Mouse (Mus musculus) embryonic facial prominence, embryonic 15.5 days (tissue): ENCODE measurements at regions not wholly inside any gene's neighbourhood (a gene's known extent, or its start where the extent isn't known, plus 50 kb on each side); places are given as distances from the start of the nearest gene placed in this dataset.

ENCODE experiments used
- ATAC-seq: fragments of 200-750 bp; cut with Nextera tagmentation; 2 replicates; pipeline ENCODE4 v1.8.0; 2017; ENCODE audit warnings: low read depth, moderate TSS enrichment; ENCODE audit not compliant: insufficient number of reproducible peaks, low FRiP score, low TSS enrichment
- H3K27ac ChIP-seq: fragments of 300-500 bp; sonication (generic); replicated peaks from 2 replicates; pipeline ENCODE4 v1.5.1; 2015; ENCODE audit warnings: mild to moderate bottlenecking, inconsistent platforms
- H3K27me3 ChIP-seq: fragments of 300-500 bp; sonication (generic); 2 replicates; pipeline ENCODE4 v1.6.1; 2015; ENCODE audit warnings: inconsistent platforms
- H3K36me3 ChIP-seq: fragments of 300-500 bp; sonication (generic); 2 replicates; pipeline ENCODE4 v1.6.1; 2015; ENCODE audit warnings: mild to moderate bottlenecking, inconsistent platforms
- H3K4me1 ChIP-seq: fragments of 300-500 bp; sonication (generic); 2 replicates; pipeline ENCODE4 v1.6.1; 2015; ENCODE audit warnings: inconsistent platforms
- H3K4me2 ChIP-seq: fragments of 300-500 bp; sonication (generic); replicated peaks from 2 replicates; pipeline ENCODE4 v1.6.1; 2015; ENCODE audit warnings: mild to moderate bottlenecking, inconsistent platforms
- H3K4me3 ChIP-seq: fragments of 300-500 bp; sonication (generic); replicated peaks from 2 replicates; pipeline ENCODE4 v1.5.1; 2015; ENCODE audit warnings: mild to moderate bottlenecking, inconsistent platforms
- H3K9ac ChIP-seq: fragments of 300-500 bp; sonication (generic); 2 replicates; pipeline ENCODE4 v1.6.1; 2015; ENCODE audit warnings: inconsistent platforms
- H3K9me3 ChIP-seq: fragments of 300-500 bp; sonication (generic); replicated peaks from 2 replicates; pipeline ENCODE4 v1.6.1; 2016; ENCODE audit warnings: inconsistent platforms
- WGBS: fragments of 180-500 bp; shearing (Covaris S2); methylation state at CpG from one replicate; pipeline ENCODE4 v1.1.7; 2015; 5-methylcytosine and 5-hydroxymethylcytosine counted together

DNA sequence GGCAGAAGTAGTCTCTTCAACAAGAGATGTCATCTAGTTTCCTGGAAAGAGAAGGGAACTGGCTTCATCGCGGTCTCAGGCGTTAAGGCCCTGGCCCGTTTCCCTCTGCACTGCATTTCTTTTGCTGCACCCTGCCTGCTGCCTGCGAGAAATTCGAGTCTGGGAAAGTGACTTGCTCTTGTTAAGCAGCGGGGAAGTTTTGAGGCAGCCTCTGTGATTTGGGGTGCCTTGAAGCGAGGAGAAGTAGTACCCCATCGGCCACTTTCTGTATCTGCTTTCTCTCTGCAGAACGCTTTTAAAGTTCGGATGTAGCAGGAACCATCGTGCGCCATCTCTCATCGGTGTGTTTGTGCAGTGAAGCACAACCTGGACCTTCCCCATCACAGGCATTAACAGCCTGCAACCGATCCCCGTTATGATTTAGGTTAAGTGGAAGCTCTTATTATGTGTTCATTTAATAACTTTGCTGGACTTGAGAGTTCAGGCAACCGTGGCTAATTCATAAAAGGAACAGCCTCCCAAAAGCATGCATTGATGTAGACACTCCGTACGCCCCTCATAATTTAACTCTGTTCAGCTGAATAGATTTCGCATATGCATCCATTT lies 196.1 kb downstream of the Gm19410 start:
- WGBS: 47% methylated on average over 20 of the region's 20 CpGs
- Histone ChIP-seq H3K9ac (no peak overlapping the region), H3K9me3 (no peaks in the 10 kb centered on the region), H3K4me3 (no peak overlapping the region), H3K36me3 (no peaks in the 10 kb centered on the region), H3K4me2 (no peak overlapping the region), H3K27me3 (no peaks in the 10 kb centered on the region), H3K27ac (no peak overlapping the region), H3K4me1 (peaks cover 13% of the 10 kb centered on the region)
- ATAC-seq: no peak

DNA sequence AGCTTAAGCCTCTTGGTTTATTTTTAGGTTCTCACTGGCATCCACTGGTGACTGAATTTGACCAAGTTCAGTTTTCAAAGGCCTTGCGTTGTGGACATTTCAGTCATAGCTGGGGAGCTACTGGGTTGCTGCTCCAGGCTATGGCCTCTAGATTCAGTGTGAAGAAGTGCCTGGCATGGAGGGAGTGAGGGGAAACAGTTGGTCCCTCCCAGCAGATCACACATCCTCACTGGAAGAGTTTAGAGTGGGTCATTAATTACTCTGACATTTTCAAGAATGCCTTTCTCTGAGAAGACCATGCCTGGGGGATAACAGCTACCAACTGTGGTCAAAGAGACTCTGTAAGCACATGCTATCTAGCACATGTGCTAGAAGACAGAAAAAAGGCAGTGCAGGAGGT lies 199.3 kb downstream of the Gm19410 start:
- Histone ChIP-seq H3K4me3 (no peak overlapping the region), H3K9ac (no peak overlapping the region), H3K27ac (no peak overlapping the region), H3K4me1 (peaks cover 9% of the 10 kb centered on the region; the same call in 1 of the 2 replicates), H3K4me2 (no peak overlapping the region), H3K9me3 (no peaks in the 10 kb centered on the region), H3K36me3 (no peaks in the 10 kb centered on the region), H3K27me3 (no peaks in the 10 kb centered on the region)
- no peak for ATAC-seq
- 26% methylated on average over 1 of the region's 1 CpGs for WGBS

DNA sequence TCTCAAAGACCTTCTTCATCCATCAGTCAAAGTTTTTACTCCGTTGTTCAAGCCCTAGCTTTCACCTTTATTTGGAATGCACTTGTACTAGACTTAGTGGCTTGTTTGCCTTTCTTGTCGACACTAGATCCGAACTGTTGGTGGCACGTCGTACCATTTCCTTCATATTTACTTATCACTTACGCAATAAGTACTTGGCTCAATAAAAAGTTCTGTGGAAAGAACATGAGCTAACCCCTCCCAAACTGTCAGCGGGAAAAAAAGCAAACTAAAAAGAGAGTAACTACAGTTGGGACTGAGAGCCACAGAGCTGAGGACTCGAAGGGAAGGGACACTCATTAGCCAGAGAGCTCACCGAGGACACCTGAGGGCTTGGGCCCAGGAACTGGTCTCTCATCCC lies 202.8 kb downstream of the Gm19410 start:
- ATAC-seq: no peak
- no peak overlapping the region for H3K27ac ChIP-seq

DNA sequence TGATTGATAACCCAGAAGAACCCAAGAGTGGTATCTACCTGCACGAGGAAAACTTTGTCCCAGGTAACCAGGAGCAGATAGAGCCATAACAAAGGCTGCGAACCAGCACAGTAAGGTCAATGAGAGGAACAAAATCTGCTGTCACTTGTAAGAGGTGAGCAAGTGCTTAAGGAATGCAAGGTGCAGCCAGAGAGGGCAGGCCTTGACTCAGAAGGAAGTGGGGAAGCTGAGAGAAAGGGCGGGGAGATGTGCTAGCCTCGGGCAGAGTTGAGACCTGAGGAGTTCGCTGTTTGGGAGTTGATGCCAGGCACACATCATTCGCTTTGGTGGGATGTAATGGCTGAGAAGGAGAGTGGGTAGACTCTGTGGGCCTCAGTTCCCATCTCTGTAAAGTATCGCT lies 205.5 kb downstream of the Gm19410 start:
- H3K9ac ChIP-seq: no peak overlapping the region
- ATAC-seq: no peak
- H3K27ac ChIP-seq: no peak overlapping the region
- no peaks in the 10 kb centered on the region for H3K4me1 ChIP-seq
- H3K4me3 ChIP-seq: no peak overlapping the region
- H3K4me2 ChIP-seq: no peak overlapping the region
- no peaks in the 10 kb centered on the region for H3K36me3 ChIP-seq
- WGBS: 63% methylated on average over 7 of the region's 7 CpGs
- H3K27me3 ChIP-seq: no peaks in the 10 kb centered on the region
- no peaks in the 10 kb centered on the region for H3K9me3 ChIP-seq

More for the DNA sequence above, 202.8 kb downstream of the Gm19410 start:
- H3K36me3 ChIP-seq: no peaks in the 10 kb centered on the region
- no peaks in the 10 kb centered on the region for H3K27me3 ChIP-seq
- no peak overlapping the region for H3K4me3 ChIP-seq
- no peaks in the 10 kb centered on the region for H3K9me3 ChIP-seq
- H3K4me1 ChIP-seq: no peaks in the 10 kb centered on the region
- no peak overlapping the region for H3K4me2 ChIP-seq
- no peak overlapping the region for H3K9ac ChIP-seq
- 73% methylated on average over 9 of the region's 9 CpGs for WGBS

DNA sequence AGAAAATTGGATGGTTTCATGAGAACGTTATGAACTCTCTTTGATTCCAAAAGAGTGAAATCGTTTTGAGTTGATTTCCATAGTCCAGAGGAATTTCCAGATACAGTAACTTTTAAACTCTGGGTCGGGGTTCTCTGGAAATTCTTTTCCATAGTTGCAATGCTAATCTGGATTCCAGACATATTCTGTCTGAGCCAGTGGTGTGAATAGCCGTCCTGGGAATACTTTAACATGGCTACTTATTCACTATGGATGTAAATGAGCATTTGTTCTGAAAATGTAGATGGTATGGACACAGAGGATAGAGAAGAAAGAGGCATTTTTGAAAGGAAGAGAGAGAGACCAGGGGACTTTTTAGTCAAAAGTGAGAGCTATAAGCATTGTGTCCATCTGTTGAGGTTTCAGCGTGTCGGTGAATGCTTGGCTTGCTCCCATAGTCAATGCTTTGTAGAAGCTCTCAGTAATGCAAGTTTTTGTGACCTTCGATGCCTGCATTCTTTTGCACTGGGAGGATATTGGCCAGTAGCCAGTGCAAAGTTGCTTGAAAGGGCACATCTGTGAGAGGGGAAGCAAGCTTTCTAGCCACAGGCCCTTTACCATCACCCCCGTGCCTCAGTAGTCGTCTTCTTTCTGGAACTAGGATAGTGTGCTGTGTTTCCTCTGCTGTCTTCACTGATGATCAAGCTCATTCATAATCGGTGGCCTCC lies 208.9 kb downstream of the Gm19410 start:
- Histone ChIP-seq H3K36me3 (no peaks in the 10 kb centered on the region), H3K4me2 (no peak overlapping the region), H3K9ac (no peak overlapping the region), H3K4me3 (no peak overlapping the region), H3K27ac (no peak overlapping the region), H3K9me3 (no peaks in the 10 kb centered on the region), H3K27me3 (no peaks in the 10 kb centered on the region), H3K4me1 (no peaks in the 10 kb centered on the region)
- WGBS: 60% methylated on average over 10 of the region's 10 CpGs
- no peak for ATAC-seq

DNA sequence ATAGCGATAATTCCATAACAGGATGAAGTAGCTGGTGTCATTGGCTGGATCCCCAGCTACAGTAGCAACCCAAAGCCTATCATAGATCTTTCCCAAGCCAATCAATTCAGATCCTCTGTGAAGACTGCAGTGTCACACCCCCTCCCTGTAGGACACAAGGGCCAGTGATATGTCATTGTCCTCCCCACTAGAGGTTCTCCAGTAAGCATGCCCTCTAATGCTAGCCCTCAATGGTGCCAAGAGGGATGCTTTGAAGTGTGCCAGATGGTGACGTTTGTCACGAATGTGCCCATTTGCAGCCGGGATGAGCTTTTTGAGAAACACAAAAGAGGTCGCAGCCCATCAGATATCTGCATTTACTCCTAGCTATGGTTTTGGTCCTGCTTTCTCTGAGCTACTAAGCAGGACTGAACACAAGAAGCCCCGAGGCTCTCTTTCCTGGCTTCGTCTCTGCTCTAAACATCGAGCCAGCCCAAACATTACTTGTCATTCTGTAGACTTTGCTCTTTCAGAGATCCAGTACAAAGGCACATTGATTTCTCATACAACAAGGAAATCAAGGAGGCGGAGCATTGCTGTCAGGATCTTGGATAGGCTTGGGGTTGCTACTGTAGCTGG lies 214.2 kb downstream of the Gm19410 start:
- Histone ChIP-seq H3K4me3 (no peak overlapping the region), H3K4me2 (no peak overlapping the region), H3K9me3 (no peaks in the 10 kb centered on the region), H3K27me3 (no peaks in the 10 kb centered on the region), H3K9ac (no peak overlapping the region), H3K27ac (no peak overlapping the region), H3K36me3 (no peaks in the 10 kb centered on the region), H3K4me1 (no peaks in the 10 kb centered on the region)
- no peak for ATAC-seq
- 74% methylated on average over 9 of the region's 9 CpGs for WGBS

DNA sequence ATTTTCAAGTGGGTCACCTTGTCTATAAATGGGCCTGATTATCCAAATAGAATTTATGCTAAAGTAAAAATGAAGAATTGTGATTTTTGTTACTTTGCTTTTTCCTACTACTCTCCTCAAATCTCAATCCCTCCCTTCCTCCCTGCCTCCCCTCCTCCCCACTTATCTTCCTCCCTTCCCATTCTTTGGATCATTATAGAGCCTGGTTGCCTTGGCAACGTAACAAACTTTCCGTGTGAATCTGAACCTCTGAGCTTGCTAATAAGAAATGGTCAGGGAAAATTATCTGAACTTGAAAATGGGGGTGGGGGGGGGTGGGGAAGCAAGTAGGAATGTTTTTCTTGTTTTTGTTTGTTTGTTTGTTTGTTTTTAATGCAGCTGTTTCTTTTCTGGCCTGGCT lies 217.5 kb downstream of the Gm19410 start:
- H3K27ac ChIP-seq: no peak overlapping the region
- H3K36me3 ChIP-seq: no peaks in the 10 kb centered on the region
- H3K9ac ChIP-seq: no peak overlapping the region
- 63% methylated on average over 2 of the region's 2 CpGs for WGBS
- no peaks in the 10 kb centered on the region for H3K27me3 ChIP-seq
- H3K4me3 ChIP-seq: no peak overlapping the region
- no peak for ATAC-seq
- H3K9me3 ChIP-seq: no peaks in the 10 kb centered on the region
- H3K4me2 ChIP-seq: no peak overlapping the region
- 0 out of 2 replicates have a peak, but pooled peaks cover 8% of the 10 kb centered on the region for H3K4me1 ChIP-seq

DNA sequence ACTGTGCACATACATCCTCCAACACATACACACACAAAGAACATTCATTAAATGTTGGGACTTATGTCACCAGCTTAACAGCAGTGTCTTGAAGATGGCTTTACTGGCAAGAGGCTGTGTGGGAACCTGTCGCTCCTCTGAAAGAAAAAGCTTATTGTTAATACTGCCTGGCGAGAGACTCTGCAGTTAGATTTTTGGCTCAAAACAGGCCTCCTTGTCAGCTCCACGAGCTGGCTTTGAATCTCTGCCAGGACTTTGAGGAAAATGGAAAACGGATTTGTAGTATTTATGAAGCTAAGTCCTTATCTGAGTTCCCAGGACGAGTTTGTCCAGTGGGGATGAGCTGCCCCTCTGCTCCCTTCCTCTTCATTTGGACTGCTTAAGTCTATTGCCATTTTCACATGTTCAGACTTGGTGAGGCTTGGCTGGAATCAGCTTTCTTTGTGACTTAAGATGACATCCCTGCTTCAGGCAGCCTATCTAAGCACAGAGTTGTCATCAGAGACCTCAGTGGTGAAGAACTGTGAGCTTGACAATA lies 219.6 kb downstream of the Gm19410 start:
- Histone ChIP-seq H3K4me1 (0 out of 2 replicates have a peak, but pooled peaks cover 8% of the 10 kb centered on the region), H3K9ac (no peak overlapping the region), H3K9me3 (no peaks in the 10 kb centered on the region), H3K27me3 (no peaks in the 10 kb centered on the region), H3K36me3 (no peaks in the 10 kb centered on the region), H3K4me3 (no peak overlapping the region), H3K4me2 (no peak overlapping the region), H3K27ac (peak overlapping the region; percentile 18; the same call in 1 of the 2 replicates)
- ATAC-seq: no peak
- 24% methylated on average over 5 of the region's 5 CpGs for WGBS

DNA sequence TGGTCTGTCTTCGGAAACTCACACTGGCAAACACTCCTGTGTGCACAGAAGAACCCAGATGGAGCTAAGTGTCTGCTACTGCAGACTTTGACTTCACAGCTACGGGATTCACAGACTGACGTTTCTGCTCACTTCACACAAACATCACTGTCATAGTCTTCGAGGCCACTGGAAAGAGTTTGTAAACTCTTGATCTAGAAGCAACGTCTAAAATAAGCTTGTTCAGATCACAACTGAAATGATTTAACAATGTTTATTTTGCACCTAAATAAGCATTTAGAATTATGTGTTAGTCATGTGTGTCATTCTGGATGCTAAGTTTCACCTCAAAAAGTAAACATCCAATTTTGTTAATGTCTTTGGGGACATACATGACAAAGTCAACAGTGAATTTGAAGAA lies 221.7 kb downstream of the Gm19410 start:
- WGBS: 67% methylated on average over 5 of the region's 5 CpGs
- 0 out of 2 replicates have a peak, but pooled peaks cover 8% of the 10 kb centered on the region for H3K4me1 ChIP-seq
- H3K36me3 ChIP-seq: no peaks in the 10 kb centered on the region
- H3K4me3 ChIP-seq: no peak overlapping the region
- no peaks in the 10 kb centered on the region for H3K27me3 ChIP-seq
- ATAC-seq: no peak
- no peaks in the 10 kb centered on the region for H3K9me3 ChIP-seq
- no peak overlapping the region for H3K9ac ChIP-seq
- H3K27ac ChIP-seq: no peak overlapping the region
- no peak overlapping the region for H3K4me2 ChIP-seq

DNA sequence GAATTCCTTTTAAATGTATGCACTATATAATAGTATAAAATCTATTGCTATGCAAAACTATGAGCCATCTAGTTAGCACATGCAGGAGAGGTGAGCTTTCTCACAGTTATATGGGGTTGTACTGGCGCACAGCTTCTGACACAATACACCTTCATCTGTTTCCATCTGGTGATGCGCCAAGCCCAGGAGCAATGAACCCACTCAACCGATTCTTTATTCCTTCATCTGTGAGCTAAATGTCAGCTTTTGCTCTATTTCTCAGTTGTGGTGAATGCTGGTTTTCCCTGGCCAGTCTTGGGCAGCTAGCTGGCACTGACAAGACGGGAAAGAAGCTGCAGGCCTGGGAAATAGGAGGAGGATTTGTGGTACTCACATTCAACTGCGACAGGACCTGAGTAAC lies 225.4 kb downstream of the Gm19410 start:
- Histone ChIP-seq H3K4me3 (no peak overlapping the region), H3K4me2 (no peak overlapping the region), H3K4me1 (no peaks in the 10 kb centered on the region), H3K9ac (no peak overlapping the region), H3K9me3 (no peaks in the 10 kb centered on the region), H3K36me3 (no peaks in the 10 kb centered on the region), H3K27ac (no peak overlapping the region), H3K27me3 (no peaks in the 10 kb centered on the region)
- WGBS: 75% methylated on average over 5 of the region's 5 CpGs
- ATAC-seq: no peak

DNA sequence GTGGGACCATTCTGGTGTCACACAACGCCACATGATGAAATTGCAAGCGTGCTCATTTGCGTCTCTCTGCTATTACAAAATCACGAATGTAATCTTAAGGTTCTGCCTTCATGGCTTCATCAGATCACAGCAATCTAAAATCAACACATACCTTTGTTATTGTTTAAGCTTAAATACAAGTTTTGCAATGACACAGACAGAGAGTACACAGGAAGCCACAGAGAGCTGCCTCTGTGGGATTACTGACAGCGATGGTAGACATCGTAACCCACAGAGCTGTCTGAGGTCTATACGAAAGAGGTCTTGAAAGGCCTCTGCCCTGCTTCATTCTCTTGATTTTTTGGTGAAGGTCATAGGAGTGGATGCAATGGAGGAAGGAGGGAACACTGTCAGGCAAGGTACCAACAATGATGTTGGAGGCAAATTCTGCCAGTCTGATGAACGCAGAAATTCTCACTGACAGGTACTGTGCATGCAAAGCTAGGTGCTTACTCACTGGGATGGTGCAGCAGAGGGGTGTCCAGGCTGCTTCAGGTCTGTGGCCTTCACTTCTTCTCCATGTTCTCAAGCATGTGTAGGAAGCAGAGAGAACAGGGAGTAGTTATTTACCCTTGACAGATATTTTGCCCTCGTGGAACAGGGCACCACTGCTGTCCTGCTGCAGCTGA lies 226.5 kb downstream of the Gm19410 start:
- no peaks in the 10 kb centered on the region for H3K9me3 ChIP-seq
- H3K4me1 ChIP-seq: no peaks in the 10 kb centered on the region
- no peaks in the 10 kb centered on the region for H3K27me3 ChIP-seq
- no peak overlapping the region for H3K27ac ChIP-seq
- H3K36me3 ChIP-seq: no peaks in the 10 kb centered on the region
- H3K4me3 ChIP-seq: no peak overlapping the region
- no peak overlapping the region for H3K9ac ChIP-seq
- H3K4me2 ChIP-seq: no peak overlapping the region
- 78% methylated on average over 9 of the region's 9 CpGs for WGBS
- ATAC-seq: no peak
